Mouse (Mus musculus) midbrain, embryonic 11.5 days (tissue): ENCODE results near the gene Ciao2a. TPM values are rescaled to one million over a fixed set of nuclear protein-coding genes. Genes with fewer than 3 reads are reported as not detected.

Source experiments
- ATAC-seq: fragments of 200-750 bp; cut with Nextera tagmentation; 2 replicates; pipeline ENCODE4 v1.8.0; 2017; ENCODE audit warnings: moderate TSS enrichment, moderate library complexity; ENCODE audit not compliant: low FRiP score
- DNase-seq: peaks from one replicate; pipeline ENCODE4 v3.0.0; 2015; ENCODE audit warnings: low spot score; ENCODE audit errors: missing footprints
- H3K27ac ChIP-seq: fragments of 300-500 bp; sonication (generic); 2 replicates; pipeline ENCODE4 v1.5.1; 2014; ENCODE audit warnings: low read depth, low read length
- H3K27me3 ChIP-seq: fragments of 300-500 bp; sonication (generic); 2 replicates; pipeline ENCODE4 v1.6.1; 2014; ENCODE audit warnings: mild to moderate bottlenecking, low read length, moderate library complexity, mixed read lengths; ENCODE audit not compliant: control insufficient read depth, insufficient read depth
- H3K36me3 ChIP-seq: fragments of 300-500 bp; sonication (generic); 2 replicates; pipeline ENCODE4 v1.6.1; 2014; ENCODE audit warnings: mild to moderate bottlenecking, low read length, moderate library complexity, mixed read lengths; ENCODE audit not compliant: control insufficient read depth, insufficient read depth
- H3K4me1 ChIP-seq: fragments of 300-500 bp; sonication (generic); 2 replicates; pipeline ENCODE4 v1.6.1; 2014; ENCODE audit warnings: low read length; ENCODE audit not compliant: control insufficient read depth, insufficient read depth
- H3K4me2 ChIP-seq: fragments of 300-500 bp; sonication (generic); 2 replicates; pipeline ENCODE4 v1.6.1; 2014; ENCODE audit warnings: mild to moderate bottlenecking, moderate library complexity
- H3K4me3 ChIP-seq: fragments of 300-500 bp; sonication (generic); 2 replicates; pipeline ENCODE4 v1.5.1; 2014; ENCODE audit warnings: low read depth, low read length
- H3K9ac ChIP-seq: fragments of 300-500 bp; sonication (generic); 2 replicates; pipeline ENCODE4 v1.6.1; 2014; ENCODE audit warnings: low read length
- H3K9me3 ChIP-seq: fragments of 300-500 bp; sonication (generic); 2 replicates; pipeline ENCODE4 v1.6.1; 2016; ENCODE audit warnings: low read length; ENCODE audit not compliant: control insufficient read depth
- WGBS: fragments of 180-500 bp; shearing (Covaris S2); extraction: QIAGEN DNeasy Blood & Tissue Kit; methylation state at CpG from one replicate; pipeline ENCODE4 v1.1.7; 2014; 5-methylcytosine and 5-hydroxymethylcytosine counted together
- polyA plus RNA-seq: library from polyadenylated mRNA; unstranded; fragments of >200 nt; fragmentation: Nextera tagmentation; extraction: Ambion mirVana; gene quantifications from 2 replicates; pipeline ENCODE4 v1.2.1, GENCODE M21; 2014

Gene Ciao2a
- polyA plus RNA-seq, 1 experiment from 2014 or later, result 156 TPM

GRCm38 (mm10) chr9:66110611-66111379 is 15.6 kb upstream of the Ciao2a start:
- Histone ChIP-seq H3K27me3 (no peaks in the 10 kb centered on the region), H3K27ac (peak overlapping the region; percentile 38), H3K9ac (no peak overlapping the region), H3K36me3 (peaks cover 15% of the 10 kb centered on the region), H3K4me2 (no peak overlapping the region), H3K4me1 (peaks cover 9% of the 10 kb centered on the region), H3K9me3 (no peaks in the 10 kb centered on the region), H3K4me3 (no peak overlapping the region)
- ATAC-seq (no peak), DNase-seq (no peak)
- 41% methylated on average over 8 of the region's 8 CpGs for WGBS

GRCm38 (mm10) chr9:66114341-66114740 is 12.1 kb upstream of the Ciao2a start:
- 92% methylated on average over 3 of the region's 3 CpGs for WGBS
- no peak overlapping the region for H3K4me3 ChIP-seq
- DNase-seq (no peak), ATAC-seq (no peak)
- peaks cover 3% of the 10 kb centered on the region; the same call in 1 of the 2 replicates for H3K36me3 ChIP-seq
- no peaks in the 10 kb centered on the region for H3K9me3 ChIP-seq
- H3K4me2 ChIP-seq, result no peak overlapping the region
- peaks cover 12% of the 10 kb centered on the region for H3K4me1 ChIP-seq
- H3K9ac ChIP-seq, result no peak overlapping the region
- H3K27me3 ChIP-seq, result no peaks in the 10 kb centered on the region
- H3K27ac ChIP-seq, result no peak overlapping the region

- H3K4me2 ChIP-seq, result no peak overlapping the region
- peaks cover 3% of the 10 kb centered on the region; the same call in 1 of the 2 replicates for H3K36me3 ChIP-seq
- DNase-seq, result no peak
- peaks cover 2% of the 10 kb centered on the region; the same call in 1 of the 2 replicates for H3K4me1 ChIP-seq
- WGBS, result 64% methylated on average over 8 of the region's 8 CpGs
- no peaks in the 10 kb centered on the region for H3K27me3 ChIP-seq
- H3K4me3 ChIP-seq, result no peak overlapping the region
- H3K9me3 ChIP-seq, result no peaks in the 10 kb centered on the region
- no peak for ATAC-seq
- peak overlapping the region; percentile 20; the same call in 1 of the 2 replicates for H3K9ac ChIP-seq
- H3K27ac ChIP-seq, result no peak overlapping the region
Measured at GRCm38 (mm10) chr9:66116890-66117289, 9.5 kb upstream of the Ciao2a start.

- no peak overlapping the region for H3K4me2 ChIP-seq
- no peaks in the 10 kb centered on the region for H3K9me3 ChIP-seq
- H3K27me3 ChIP-seq, result no peaks in the 10 kb centered on the region
- 92% methylated on average over 2 of the region's 2 CpGs for WGBS
- no peaks in the 10 kb centered on the region for H3K36me3 ChIP-seq
- H3K9ac ChIP-seq, result no peak overlapping the region
- H3K27ac ChIP-seq, result no peak overlapping the region
- H3K4me1 ChIP-seq, result peaks cover 7% of the 10 kb centered on the region
- H3K4me3 ChIP-seq, result no peak overlapping the region
- ATAC-seq (no peak), DNase-seq (no peak)
Measured at GRCm38 (mm10) chr9:66119498-66119897, 6.9 kb upstream of the Ciao2a start.

- Histone ChIP-seq H3K27ac (no peak overlapping the region), H3K9ac (no peak overlapping the region), H3K9me3 (no peaks in the 10 kb centered on the region), H3K4me2 (no peak overlapping the region), H3K4me1 (peaks cover 10% of the 10 kb centered on the region), H3K36me3 (no peaks in the 10 kb centered on the region), H3K27me3 (no peaks in the 10 kb centered on the region), H3K4me3 (no peak overlapping the region)
- DNase-seq (no peak), ATAC-seq (no peak)
- WGBS, result 92% methylated on average over 4 of the region's 4 CpGs
Measured at GRCm38 (mm10) chr9:66120106-66120505, 6.3 kb upstream of the Ciao2a start.

GRCm38 (mm10) chr9:66120945-66121344 is 5.5 kb upstream of the Ciao2a start:
- WGBS, result 83% methylated on average over 3 of the region's 3 CpGs
- Histone ChIP-seq H3K4me3 (no peak overlapping the region), H3K36me3 (no peaks in the 10 kb centered on the region), H3K9ac (no peak overlapping the region), H3K4me1 (peaks cover 16% of the 10 kb centered on the region), H3K27ac (no peak overlapping the region), H3K9me3 (no peaks in the 10 kb centered on the region), H3K4me2 (no peak overlapping the region), H3K27me3 (no peaks in the 10 kb centered on the region)
- DNase-seq (no peak), ATAC-seq (no peak)

- no peak overlapping the region for H3K4me3 ChIP-seq
- H3K9ac ChIP-seq, result no peak overlapping the region
- no peak overlapping the region for H3K27ac ChIP-seq
- DNase-seq (no peak), ATAC-seq (no peak)
- no peaks in the 10 kb centered on the region for H3K27me3 ChIP-seq
- H3K4me1 ChIP-seq, result peaks cover 18% of the 10 kb centered on the region
- H3K4me2 ChIP-seq, result no peak overlapping the region
- H3K9me3 ChIP-seq, result no peaks in the 10 kb centered on the region
- H3K36me3 ChIP-seq, result no peaks in the 10 kb centered on the region
Measured at GRCm38 (mm10) chr9:66121421-66121820, 5.0 kb upstream of the Ciao2a start.

- Histone ChIP-seq H3K4me2 (peak overlapping the region; percentile 73), H3K9me3 (no peaks in the 10 kb centered on the region), H3K4me1 (peaks cover 23% of the 10 kb centered on the region), H3K4me3 (peak overlapping the region; percentile 81), H3K36me3 (no peaks in the 10 kb centered on the region), H3K27ac (no peak overlapping the region), H3K27me3 (no peaks in the 10 kb centered on the region), H3K9ac (peak overlapping the region; percentile 88)
- WGBS, result 30% methylated on average over 5 of the region's 5 CpGs
- DNase-seq, result no peak
- ATAC-seq, result no peak
Measured at GRCm38 (mm10) chr9:66123648-66124047, 2.8 kb upstream of the Ciao2a start.

GRCm38 (mm10) chr9:66124111-66124531 is 2.3 kb upstream of the Ciao2a start:
- no peaks in the 10 kb centered on the region for H3K27me3 ChIP-seq
- peak overlapping the region; percentile 73 for H3K4me2 ChIP-seq
- H3K4me3 ChIP-seq, result peak overlapping the region; percentile 81
- under 1% methylated on average over 12 of the region's 12 CpGs for WGBS
- DNase-seq (peak; percentile 93), ATAC-seq (peak; percentile 47)
- no peaks in the 10 kb centered on the region for H3K36me3 ChIP-seq
- H3K9me3 ChIP-seq, result no peaks in the 10 kb centered on the region
- peaks cover 23% of the 10 kb centered on the region for H3K4me1 ChIP-seq
- H3K9ac ChIP-seq, result peak overlapping the region; percentile 88
- H3K27ac ChIP-seq, result peak overlapping the region; percentile 85
